Mouse (Mus musculus): ENCODE measurements around the gene Fam234b. TPM values are rescaled to one million over a fixed set of nuclear protein-coding genes. Genes with fewer than 3 reads are reported as not detected.

Gene Fam234b
- polyA plus RNA-seq, 1 experiment from 2014 or later, result 21.7 TPM

- H3K27me3 ChIP-seq (ENCODE audit: low read depth, poor library complexity, severe bottlenecking), result peaks cover 21% of the 10 kb centered on the region
- peaks cover 22% of the 10 kb centered on the region for H3K4me1 ChIP-seq
- H3K9me3 ChIP-seq (replicated peaks), result no peaks in the 10 kb centered on the region
- H3K4me3 ChIP-seq, result no peak overlapping the region
- H3K27ac ChIP-seq (replicated peaks), result no peak overlapping the region
- WGBS, result 78% methylated on average over 2 of the region's 2 CpGs
- H3K36me3 ChIP-seq, result no peaks in the 10 kb centered on the region
- DNase-seq (ENCODE audit: low spot score), result no peak
Measured at GRCm38 (mm10) chr6:135165706-135166105, 32.1 kb upstream of the Fam234b start.

- Histone ChIP-seq H3K27ac (replicated peaks) (no peak overlapping the region), H3K4me1 (peaks cover 22% of the 10 kb centered on the region), H3K4me3 (no peak overlapping the region), H3K9me3 (replicated peaks) (no peaks in the 10 kb centered on the region), H3K36me3 (no peaks in the 10 kb centered on the region), H3K27me3 (ENCODE audit: low read depth, poor library complexity, severe bottlenecking) (peaks cover 21% of the 10 kb centered on the region)
- 89% methylated on average over 3 of the region's 3 CpGs for WGBS
- DNase-seq (ENCODE audit: low spot score), result no peak
Measured at GRCm38 (mm10) chr6:135166262-135166661, 31.5 kb upstream of the Fam234b start.

- no peak for DNase-seq (ENCODE audit: low spot score)
- H3K9me3 ChIP-seq (replicated peaks), result no peaks in the 10 kb centered on the region
- H3K4me3 ChIP-seq, result no peak overlapping the region
- peaks cover 21% of the 10 kb centered on the region for H3K27me3 ChIP-seq (ENCODE audit: low read depth, poor library complexity, severe bottlenecking)
- H3K27ac ChIP-seq (replicated peaks), result no peak overlapping the region; the same call in 1 of the 2 replicates
- 58% methylated on average over 5 of the region's 5 CpGs for WGBS
- peaks cover 24% of the 10 kb centered on the region for H3K4me1 ChIP-seq
- no peaks in the 10 kb centered on the region for H3K36me3 ChIP-seq
Measured at GRCm38 (mm10) chr6:135166712-135167111, 31.1 kb upstream of the Fam234b start.

- peak; percentile 84 for DNase-seq (ENCODE audit: low spot score)
- peak overlapping the region; percentile 86 for H3K27ac ChIP-seq (replicated peaks)
- H3K4me3 ChIP-seq, result peak overlapping the region; percentile 68
- H3K9me3 ChIP-seq (replicated peaks), result no peaks in the 10 kb centered on the region
- peaks cover 26% of the 10 kb centered on the region for H3K4me1 ChIP-seq
- H3K36me3 ChIP-seq, result no peaks in the 10 kb centered on the region
- WGBS, result 4% methylated on average over 44 of the region's 46 CpGs
- peaks cover 21% of the 10 kb centered on the region for H3K27me3 ChIP-seq (ENCODE audit: low read depth, poor library complexity, severe bottlenecking)
Measured at GRCm38 (mm10) chr6:135167380-135168311, 30.1 kb upstream of the Fam234b start.

- H3K27me3 ChIP-seq (ENCODE audit: low read depth, poor library complexity, severe bottlenecking), result peaks cover 21% of the 10 kb centered on the region
- no peaks in the 10 kb centered on the region for H3K36me3 ChIP-seq
- peaks cover 21% of the 10 kb centered on the region for H3K4me1 ChIP-seq
- no peaks in the 10 kb centered on the region for H3K9me3 ChIP-seq (replicated peaks)
- peak overlapping the region; percentile 68 for H3K4me3 ChIP-seq
- DNase-seq (ENCODE audit: low spot score), result no peak
- H3K27ac ChIP-seq (replicated peaks), result peak overlapping the region; percentile 86
- WGBS, result 77% methylated on average over 6 of the region's 6 CpGs
Measured at GRCm38 (mm10) chr6:135168471-135168870, 29.3 kb upstream of the Fam234b start.

GRCm38 (mm10) chr6:135169246-135169645, 28.5 kb upstream of the Fam234b start:
- DNase-seq (ENCODE audit: low spot score), result no peak
- Histone ChIP-seq H3K9me3 (replicated peaks) (no peaks in the 10 kb centered on the region), H3K36me3 (no peaks in the 10 kb centered on the region), H3K27me3 (ENCODE audit: low read depth, poor library complexity, severe bottlenecking) (peaks cover 21% of the 10 kb centered on the region), H3K4me1 (peaks cover 18% of the 10 kb centered on the region), H3K27ac (replicated peaks) (no peak overlapping the region), H3K4me3 (no peak overlapping the region)
- 92% methylated on average over 3 of the region's 3 CpGs for WGBS

GRCm38 (mm10) chr6:135171736-135172135, 26.0 kb upstream of the Fam234b start:
- no peak for DNase-seq (ENCODE audit: low spot score)
- H3K36me3 ChIP-seq, result no peaks in the 10 kb centered on the region
- no peak overlapping the region for H3K4me3 ChIP-seq
- H3K4me1 ChIP-seq, result peaks cover 18% of the 10 kb centered on the region
- 69% methylated on average over 14 of the region's 14 CpGs for WGBS
- no peak overlapping the region for H3K27ac ChIP-seq (replicated peaks)
- H3K9me3 ChIP-seq (replicated peaks), result no peaks in the 10 kb centered on the region
- H3K27me3 ChIP-seq (ENCODE audit: low read depth, poor library complexity, severe bottlenecking), result peaks cover 8% of the 10 kb centered on the region

- Histone ChIP-seq H3K36me3 (no peaks in the 10 kb centered on the region), H3K27ac (replicated peaks) (no peak overlapping the region), H3K9me3 (replicated peaks) (no peaks in the 10 kb centered on the region), H3K4me1 (peaks cover 4% of the 10 kb centered on the region; the same call in 1 of the 2 replicates), H3K4me3 (no peak overlapping the region), H3K27me3 (ENCODE audit: low read depth, poor library complexity, severe bottlenecking) (peaks cover 12% of the 10 kb centered on the region; the same call in 1 of the 2 replicates)
- 100% methylated on average over 1 of the region's 1 CpGs for WGBS
- no peak for DNase-seq (ENCODE audit: low spot score)
Measured at GRCm38 (mm10) chr6:135175014-135175413, 22.8 kb upstream of the Fam234b start.

- Histone ChIP-seq H3K27ac (replicated peaks) (no peak overlapping the region), H3K27me3 (ENCODE audit: low read depth, poor library complexity, severe bottlenecking) (peaks cover 23% of the 10 kb centered on the region), H3K4me3 (no peak overlapping the region), H3K9me3 (replicated peaks) (no peaks in the 10 kb centered on the region), H3K4me1 (0 out of 2 replicates have a peak, but pooled peaks cover 2% of the 10 kb centered on the region), H3K36me3 (no peaks in the 10 kb centered on the region)
- no peak for DNase-seq (ENCODE audit: low spot score)
Measured at GRCm38 (mm10) chr6:135177271-135177670, 20.5 kb upstream of the Fam234b start.

GRCm38 (mm10) chr6:135178599-135178998, 19.2 kb upstream of the Fam234b start:
- Histone ChIP-seq H3K4me1 (0 out of 2 replicates have a peak, but pooled peaks cover 2% of the 10 kb centered on the region), H3K4me3 (no peak overlapping the region), H3K36me3 (no peaks in the 10 kb centered on the region), H3K27me3 (ENCODE audit: low read depth, poor library complexity, severe bottlenecking) (peaks cover 27% of the 10 kb centered on the region), H3K27ac (replicated peaks) (0 out of 2 replicates have a peak overlapping the region, but pooled peaks have one; percentile 28), H3K9me3 (replicated peaks) (no peaks in the 10 kb centered on the region)
- 55% methylated on average over 3 of the region's 3 CpGs for WGBS
- no peak for DNase-seq (ENCODE audit: low spot score)

GRCm38 (mm10) chr6:135182925-135183324, 14.9 kb upstream of the Fam234b start:
- peaks cover 27% of the 10 kb centered on the region for H3K27me3 ChIP-seq (ENCODE audit: low read depth, poor library complexity, severe bottlenecking)
- H3K9me3 ChIP-seq (replicated peaks), result no peaks in the 10 kb centered on the region
- no peak overlapping the region for H3K27ac ChIP-seq (replicated peaks)
- peaks cover 7% of the 10 kb centered on the region for H3K4me1 ChIP-seq
- DNase-seq (ENCODE audit: low spot score), result no peak
- no peak overlapping the region for H3K4me3 ChIP-seq
- WGBS, result 53% methylated on average over 5 of the region's 5 CpGs
- no peaks in the 10 kb centered on the region for H3K36me3 ChIP-seq

- peaks cover 7% of the 10 kb centered on the region for H3K4me1 ChIP-seq
- no peak for DNase-seq (ENCODE audit: low spot score)
- peaks cover 24% of the 10 kb centered on the region for H3K27me3 ChIP-seq (ENCODE audit: low read depth, poor library complexity, severe bottlenecking)
- H3K27ac ChIP-seq (replicated peaks), result no peak overlapping the region
- H3K9me3 ChIP-seq (replicated peaks), result no peaks in the 10 kb centered on the region
- no peak overlapping the region for H3K4me3 ChIP-seq
- H3K36me3 ChIP-seq, result no peaks in the 10 kb centered on the region
- 61% methylated on average over 8 of the region's 8 CpGs for WGBS
Measured at GRCm38 (mm10) chr6:135183961-135184360, 13.8 kb upstream of the Fam234b start.

Data from midbrain, embryonic 10.5 days (tissue).